Mouse (Mus musculus) hindlimb bud, embryonic 11.5 days (tissue): ENCODE measurements around the gene Klk7.

ENCODE experiments used
- DNase-seq: peaks from one replicate; pipeline ENCODE4 v3.0.0-alpha.2; 2012; ENCODE audit warnings: low read depth, low spot score; ENCODE audit errors: extremely low spot score

Gene Klk7

GRCm38 (mm10) chr7:43810994-43811393 is at the start of gene Klk7:
TSS of gene Klk7 (plus strand) at chr7:43811294.
- no peak for DNase-seq

- DNase-seq: no peak
These were observed 44.6 kb upstream of the Klk7 start for GRCm38 (mm10) chr7:43766484-43766883.

GRCm38 (mm10) chr7:43768597-43768996 is 42.5 kb upstream of the Klk7 start, which contains the start of gene Klk12:
TSS of gene Klk12 (plus strand) at chr7:43768897.
- DNase-seq: no peak

GRCm38 (mm10) chr7:43769636-43770035 is 41.5 kb upstream of the Klk7 start:
- DNase-seq: no peak

- DNase-seq: no peak
These were observed 40.4 kb upstream of the Klk7 start for GRCm38 (mm10) chr7:43770701-43771100.

GRCm38 (mm10) chr7:43771916-43772315 is 39.2 kb upstream of the Klk7 start:
- no peak for DNase-seq

- DNase-seq: no peak
These were observed 38.2 kb upstream of the Klk7 start for GRCm38 (mm10) chr7:43772901-43773300.

- no peak for DNase-seq
These were observed 36.7 kb upstream of the Klk7 start, which contains the start of gene Klk11 for GRCm38 (mm10) chr7:43774364-43774763. TSS of gene Klk11 (plus strand) at chr7:43774604.

- DNase-seq: no peak
These were observed 36.3 kb upstream of the Klk7 start for GRCm38 (mm10) chr7:43774802-43775201.

GRCm38 (mm10) chr7:43775311-43776057 is 35.6 kb upstream of the Klk7 start:
- no peak for DNase-seq

GRCm38 (mm10) chr7:43776506-43776905 is 34.6 kb upstream of the Klk7 start:
- no peak for DNase-seq

- DNase-seq: no peak
These were observed 33.7 kb upstream of the Klk7 start for GRCm38 (mm10) chr7:43777423-43777822.

GRCm38 (mm10) chr7:43778176-43778970 is 32.7 kb upstream of the Klk7 start:
- DNase-seq: no peak

GRCm38 (mm10) chr7:43780241-43780640 is 30.9 kb upstream of the Klk7 start:
- DNase-seq: no peak

- DNase-seq: no peak
These were observed 30.3 kb upstream of the Klk7 start, which contains the start of gene Klk10 for GRCm38 (mm10) chr7:43780746-43781145. TSS of gene Klk10 (plus strand) at chr7:43781035.

- DNase-seq: no peak
These were observed 29.6 kb upstream of the Klk7 start for GRCm38 (mm10) chr7:43781541-43781940.

GRCm38 (mm10) chr7:43782275-43783265 is 28.5 kb upstream of the Klk7 start:
- DNase-seq: peak; percentile 62

- DNase-seq: no peak
These were observed 25.8 kb upstream of the Klk7 start for GRCm38 (mm10) chr7:43785286-43785685.

- DNase-seq: no peak
These were observed 23.0 kb upstream of the Klk7 start for GRCm38 (mm10) chr7:43788096-43788495.

- DNase-seq: no peak
These were observed 21.8 kb upstream of the Klk7 start for GRCm38 (mm10) chr7:43789295-43789694.

GRCm38 (mm10) chr7:43791591-43791990 is 19.5 kb upstream of the Klk7 start, which contains the start of gene Klk9:
TSS of gene Klk9 (plus strand) at chr7:43791891.
- no peak for DNase-seq
